Mouse (Mus musculus) 3T3-L1 (cell line): ENCODE results near the gene Sema6d.

Experiments used
- DNase-seq: peaks from one replicate; pipeline ENCODE4 v3.0.0-alpha.2; 2015; ENCODE audit warnings: low read depth, low spot score

The Sema6d gene

GRCm38 (mm10) chr2:124650609-124651008, 560.8 kb downstream of the Sema6d start:
- DNase-seq, result peak; percentile 64

DNA sequence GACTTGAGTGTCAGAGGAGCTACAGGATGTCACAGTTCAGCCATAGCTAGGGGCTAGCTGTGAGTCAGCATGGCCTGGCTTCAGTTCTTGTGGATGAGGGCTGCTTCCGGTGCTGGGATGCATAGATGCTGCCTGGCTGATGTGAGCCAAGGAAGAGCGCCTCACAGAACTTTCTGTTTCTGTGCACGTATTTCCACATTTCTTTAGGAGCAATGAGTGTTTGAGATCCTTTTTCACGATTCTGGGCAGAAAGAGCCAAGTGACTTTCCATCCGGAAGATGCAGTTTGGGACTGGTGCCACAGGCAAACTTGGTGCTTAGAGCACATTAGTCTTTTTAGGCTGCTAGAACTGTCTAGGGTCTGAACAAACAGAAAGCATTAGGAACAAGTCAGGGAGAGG, 561.4 kb downstream of the Sema6d start:
- DNase-seq, result peak; percentile 74

- DNase-seq, result no peak
Measured at GRCm38 (mm10) chr2:124653161-124653560, 563.4 kb downstream of the Sema6d start.

GRCm38 (mm10) chr2:124657358-124657757, 567.6 kb downstream of the Sema6d start:
- no peak for DNase-seq

DNA sequence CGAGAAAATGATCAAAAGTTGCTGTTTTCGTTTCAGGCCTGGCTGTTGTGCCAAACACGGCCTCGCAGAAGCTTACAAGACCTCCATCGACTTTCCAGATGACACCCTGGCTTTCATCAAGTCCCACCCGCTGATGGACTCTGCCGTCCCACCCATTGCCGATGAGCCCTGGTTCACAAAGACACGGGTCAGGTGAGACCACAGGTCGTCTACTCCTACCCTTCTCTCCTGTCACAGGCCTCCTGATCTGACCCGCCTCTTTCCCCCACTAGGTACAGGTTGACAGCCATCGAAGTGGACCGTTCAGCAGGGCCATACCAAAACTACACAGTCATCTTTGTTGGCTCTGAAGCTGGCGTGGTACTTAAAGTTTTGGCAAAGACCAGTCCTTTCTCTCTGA, 568.6 kb downstream of the Sema6d start:
- DNase-seq, result no peak

- no peak for DNase-seq
Measured at GRCm38 (mm10) chr2:124659601-124660000, 569.8 kb downstream of the Sema6d start.

GRCm38 (mm10) chr2:124660686-124661085, 570.9 kb downstream of the Sema6d start:
- peak; percentile 76 for DNase-seq

DNA sequence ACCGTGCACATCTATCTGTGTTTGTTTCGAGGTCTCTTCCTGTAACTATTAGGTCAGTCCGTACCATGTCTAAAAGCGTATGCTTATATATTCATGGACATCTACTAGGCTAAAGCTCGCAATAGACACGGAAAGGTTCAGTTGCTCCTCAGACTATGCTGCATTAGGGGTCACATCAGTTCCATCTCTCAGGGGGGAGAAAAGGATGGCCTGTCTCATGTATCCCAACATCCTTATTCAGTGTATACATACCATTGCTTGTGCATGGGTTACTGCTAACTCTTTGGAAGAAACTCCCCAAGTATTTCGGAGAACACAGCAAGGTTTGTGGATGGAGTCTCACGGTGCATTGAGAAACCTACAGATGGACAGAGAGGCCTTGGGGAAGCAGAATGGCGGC, 571.5 kb downstream of the Sema6d start:
- DNase-seq, result no peak

DNA sequence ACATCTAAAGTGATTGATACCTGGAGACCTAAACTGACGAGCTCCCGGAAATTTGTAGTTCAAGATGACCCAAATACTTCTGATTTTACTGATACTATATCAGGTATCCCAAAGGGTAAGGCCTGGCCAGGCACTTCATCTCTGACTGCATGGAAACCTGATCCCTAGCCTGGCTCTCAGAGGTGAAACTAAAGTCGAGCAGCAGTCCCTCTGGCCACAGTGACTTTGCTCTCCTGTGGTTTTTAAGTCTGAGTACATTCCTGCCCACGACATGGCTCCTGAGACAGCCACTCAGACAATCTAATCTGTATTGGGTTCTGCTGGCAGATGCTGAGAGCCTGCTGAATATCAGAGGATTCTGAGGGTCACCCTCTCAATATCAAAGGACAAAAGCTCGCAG, 572.5 kb downstream of the Sema6d start:
- peak; percentile 70 for DNase-seq

- no peak for DNase-seq
Measured at GRCm38 (mm10) chr2:124664191-124664590, 574.4 kb downstream of the Sema6d start.

DNA sequence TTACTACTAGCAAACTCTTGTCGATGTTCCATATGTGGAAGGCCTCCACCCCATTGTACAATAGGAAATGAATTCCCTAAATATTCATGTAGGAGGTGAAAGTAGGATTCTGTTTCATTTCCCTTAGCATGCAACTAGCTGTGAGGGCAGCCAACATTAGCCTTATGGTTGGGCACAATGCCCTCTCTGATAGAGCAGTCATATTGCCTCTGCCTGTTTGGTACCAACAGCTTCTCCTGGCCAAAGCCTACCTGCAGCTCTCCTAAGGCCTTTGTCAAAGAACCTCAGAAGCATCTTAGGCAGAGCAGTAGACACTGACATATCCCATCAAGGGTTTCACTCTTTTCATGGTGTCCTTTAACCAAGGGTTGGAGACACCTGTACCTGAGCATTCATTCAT, 578.7 kb downstream of the Sema6d start:
- DNase-seq, result no peak

DNA sequence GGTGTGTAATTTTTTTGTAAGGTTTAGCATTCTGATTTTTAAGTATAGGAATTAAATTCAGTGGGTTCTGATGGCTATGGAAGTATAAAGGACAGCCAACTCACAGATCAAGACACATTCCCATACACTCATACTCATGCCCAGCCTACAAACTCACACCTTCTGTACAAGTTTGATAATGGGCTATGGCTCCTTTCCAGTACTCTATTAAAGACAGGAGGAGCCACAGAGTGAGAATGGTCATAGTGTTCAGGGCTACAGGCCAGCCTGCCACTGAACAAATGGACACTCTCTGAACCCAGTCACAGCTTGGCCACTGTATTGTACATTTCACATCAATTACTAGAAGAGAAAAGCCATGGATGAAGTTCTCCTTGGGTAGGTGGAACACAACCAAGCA, 583.3 kb downstream of the Sema6d start:
- DNase-seq, result no peak

GRCm38 (mm10) chr2:124684481-124684901, 594.7 kb downstream of the Sema6d start:
- DNase-seq, result peak; percentile 90

- DNase-seq, result no peak
Measured at GRCm38 (mm10) chr2:124690372-124690771, 600.6 kb downstream of the Sema6d start.

- no peak for DNase-seq
Measured at GRCm38 (mm10) chr2:124702621-124703020, 612.9 kb downstream of the Sema6d start.

DNA sequence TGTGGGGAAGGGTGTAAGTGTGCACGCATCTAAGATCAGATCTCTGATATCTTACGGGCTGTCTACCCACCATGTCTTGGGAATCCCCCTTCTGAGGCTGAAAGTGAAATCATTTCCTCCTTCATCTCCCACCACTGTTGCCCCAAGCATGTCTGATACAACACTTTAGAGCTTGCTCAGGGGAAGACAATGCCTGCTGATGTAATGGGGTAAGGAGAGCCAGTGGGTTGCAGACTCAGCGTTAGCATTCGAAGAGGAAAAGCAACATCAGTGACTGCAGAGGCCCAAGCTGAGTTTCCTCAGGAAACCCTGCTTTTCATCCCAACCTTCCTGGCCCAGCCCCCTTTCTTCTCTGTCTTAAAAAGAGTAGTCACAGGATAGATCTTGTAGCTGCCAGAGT, 615.2 kb downstream of the Sema6d start:
- no peak for DNase-seq

DNA sequence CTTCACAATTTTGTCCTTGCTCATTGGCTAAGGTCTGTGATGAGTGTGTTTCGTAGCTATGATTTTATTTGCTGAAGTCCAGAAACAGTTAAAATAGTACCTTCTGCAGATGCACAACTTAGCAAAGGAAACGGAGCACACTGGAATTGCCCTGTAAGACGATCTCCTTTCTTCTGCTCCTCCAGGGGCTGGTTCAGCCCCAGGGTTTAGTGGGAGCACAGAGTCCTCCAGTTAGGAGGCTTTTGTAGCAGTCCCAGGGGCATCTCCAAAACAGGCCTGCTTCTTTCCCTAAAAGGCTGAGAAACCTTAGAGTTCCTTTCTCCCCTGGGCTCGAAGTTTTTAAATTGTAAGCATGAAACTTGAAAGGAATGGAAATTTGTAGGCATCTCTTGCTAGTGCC, 616.0 kb downstream of the Sema6d start:
- no peak for DNase-seq

- no peak for DNase-seq
Measured at GRCm38 (mm10) chr2:124706896-124707295, 617.1 kb downstream of the Sema6d start.
